Mouse (Mus musculus): ENCODE results near the gene Cyba. TPM values are rescaled to one million over a fixed set of nuclear protein-coding genes. Genes with fewer than 3 reads are reported as not detected.

Gene Cyba
- 118 and 120 TPM in 2 replicates for polyA plus RNA-seq (2015; fragmentation: Nextera tagmentation; extraction: Ambion mirVana)

DNA sequence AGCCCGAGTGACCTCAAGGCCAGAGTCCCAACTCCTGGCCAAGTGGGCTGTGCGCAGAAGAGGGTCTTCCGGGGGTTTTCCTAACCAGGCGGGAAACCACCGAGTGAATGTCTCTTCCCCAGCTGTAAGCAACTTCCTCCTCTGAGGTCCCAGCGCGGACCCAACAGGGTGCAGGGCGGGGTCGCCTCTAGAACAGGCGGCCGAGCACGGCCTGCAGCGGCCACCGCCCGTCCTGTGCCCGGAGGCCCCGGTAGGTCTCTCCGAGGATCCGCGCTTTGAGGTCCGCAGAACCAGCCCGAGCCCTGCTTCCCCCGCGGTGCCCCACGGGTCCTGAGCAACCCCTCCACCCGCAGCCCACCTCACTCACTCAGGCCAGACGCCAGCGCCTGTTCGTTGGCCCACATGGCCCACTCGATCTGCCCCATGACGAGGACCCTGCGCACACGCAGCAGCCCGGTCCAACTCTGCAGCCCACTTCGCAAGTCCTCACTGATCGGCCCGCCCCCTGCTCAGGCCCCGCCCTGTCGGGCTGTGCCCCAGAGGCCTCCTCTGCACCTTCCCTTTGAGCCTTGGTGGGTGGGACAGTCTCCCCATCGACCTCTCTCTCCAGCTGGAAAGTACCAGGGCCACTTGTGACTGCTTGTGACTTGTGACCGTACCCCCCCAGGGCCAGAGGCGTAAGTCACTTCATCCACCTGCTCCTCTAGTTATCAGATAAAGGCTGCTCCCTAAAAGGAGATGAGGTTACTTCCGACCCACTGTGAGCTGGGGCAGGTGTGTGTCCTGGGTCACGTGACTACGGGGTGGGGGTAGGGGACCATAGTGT is at the start of gene Cyba:
Cyba (minus strand) TSS at position 488 of the 826 bp plus-strand sequence.
- Histone ChIP-seq H3K36me3 (peaks cover 42% of the 10 kb centered on the region), H3K4me2 (peak within 1 kb of the TSS; percentile 93), H3K27ac (peak within 1 kb of the TSS; percentile 44), H3K4me3 (peak within 1 kb of the TSS; percentile 58), H3K9me3 (no peaks in the 10 kb centered on the region), H3K4me1 (peaks cover 19% of the 10 kb centered on the region), H3K27me3 (no peaks in the 10 kb centered on the region), H3K9ac (peak within 1 kb of the TSS; percentile 84)
- peak; percentile 61 for ATAC-seq (ENCODE audit: insufficient number of reproducible peaks, insufficient read depth, low FRiP score, low TSS enrichment, low read depth)
- 4% methylated on average over 45 of the region's 45 CpGs for WGBS

DNA sequence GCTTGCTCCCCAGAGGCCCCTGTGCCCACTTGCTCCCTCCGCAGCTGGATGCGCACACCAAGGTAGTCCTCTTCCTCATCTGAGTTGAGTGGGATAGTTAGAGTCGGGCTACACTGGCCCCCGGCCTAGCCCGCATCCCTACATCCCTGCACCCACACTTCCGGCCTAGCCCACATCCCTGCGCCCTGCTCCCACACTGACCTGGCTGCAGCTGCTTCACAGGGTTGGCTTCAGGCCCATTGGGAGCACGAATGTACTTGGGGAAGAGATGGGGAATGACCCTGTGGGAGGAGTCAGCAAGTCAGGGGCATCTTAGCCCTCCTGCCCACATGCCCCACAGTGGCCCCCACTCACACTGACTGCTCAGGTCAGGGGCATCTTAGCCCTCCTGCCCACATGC is 49.7 kb upstream of the Cyba start:
- H3K27me3 ChIP-seq: no peaks in the 10 kb centered on the region
- no peak overlapping the region for H3K27ac ChIP-seq
- H3K9me3 ChIP-seq: no peaks in the 10 kb centered on the region
- no peak overlapping the region for H3K4me2 ChIP-seq
- no peak for ATAC-seq (ENCODE audit: insufficient number of reproducible peaks, insufficient read depth, low FRiP score, low TSS enrichment, low read depth)
- H3K36me3 ChIP-seq: peaks cover 96% of the 10 kb centered on the region
- WGBS: 90% methylated on average over 8 of the region's 8 CpGs
- H3K4me3 ChIP-seq: no peak overlapping the region
- no peaks in the 10 kb centered on the region for H3K4me1 ChIP-seq
- no peak overlapping the region for H3K9ac ChIP-seq

DNA sequence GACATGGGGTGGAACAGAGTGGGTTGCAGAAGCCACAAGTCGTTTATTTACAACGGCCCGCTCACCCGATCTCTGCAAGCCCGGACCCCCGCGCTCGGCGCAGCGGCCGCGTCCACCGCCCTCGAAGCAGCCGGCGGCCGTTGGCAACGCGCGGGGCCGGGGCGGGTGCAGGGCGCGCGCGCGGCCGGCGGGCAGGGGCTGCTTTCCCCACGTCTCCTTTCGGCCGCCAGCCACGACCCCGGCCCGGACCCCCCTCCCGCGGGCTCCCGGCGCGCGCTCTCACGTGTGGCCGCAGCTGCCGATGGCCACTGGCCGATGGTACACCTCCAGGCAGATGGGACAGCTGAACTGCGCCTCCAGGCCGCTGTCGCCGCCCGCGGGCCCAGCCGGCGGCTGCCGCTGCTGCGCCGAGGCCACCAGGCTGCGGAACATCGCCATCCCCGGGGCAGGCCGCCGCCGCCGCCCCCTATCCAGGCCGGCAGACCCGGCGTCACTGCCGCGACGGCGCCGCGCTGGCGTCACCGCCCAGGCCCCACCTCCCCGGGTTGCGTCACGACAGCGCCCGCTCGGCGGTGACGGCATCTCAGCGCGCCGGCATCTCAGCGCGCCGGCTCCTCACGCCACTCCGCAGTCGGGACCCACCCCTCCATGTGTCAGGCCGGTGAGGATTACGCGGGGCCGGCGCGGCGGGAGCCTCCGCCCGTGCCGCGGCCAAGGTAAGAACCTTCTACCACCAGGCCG is 43.0 kb upstream of the Cyba start, which contains the start of the genes Rnf166 and Ctu2:
Rnf166 (minus strand) TSS at position 485 of the 741 bp plus-strand sequence.
Ctu2 (plus strand) TSS at position 564 of the 741 bp plus-strand sequence.
- under 1% methylated on average over 96 of the region's 103 CpGs for WGBS
- peaks cover 54% of the 10 kb centered on the region for H3K36me3 ChIP-seq

DNA sequence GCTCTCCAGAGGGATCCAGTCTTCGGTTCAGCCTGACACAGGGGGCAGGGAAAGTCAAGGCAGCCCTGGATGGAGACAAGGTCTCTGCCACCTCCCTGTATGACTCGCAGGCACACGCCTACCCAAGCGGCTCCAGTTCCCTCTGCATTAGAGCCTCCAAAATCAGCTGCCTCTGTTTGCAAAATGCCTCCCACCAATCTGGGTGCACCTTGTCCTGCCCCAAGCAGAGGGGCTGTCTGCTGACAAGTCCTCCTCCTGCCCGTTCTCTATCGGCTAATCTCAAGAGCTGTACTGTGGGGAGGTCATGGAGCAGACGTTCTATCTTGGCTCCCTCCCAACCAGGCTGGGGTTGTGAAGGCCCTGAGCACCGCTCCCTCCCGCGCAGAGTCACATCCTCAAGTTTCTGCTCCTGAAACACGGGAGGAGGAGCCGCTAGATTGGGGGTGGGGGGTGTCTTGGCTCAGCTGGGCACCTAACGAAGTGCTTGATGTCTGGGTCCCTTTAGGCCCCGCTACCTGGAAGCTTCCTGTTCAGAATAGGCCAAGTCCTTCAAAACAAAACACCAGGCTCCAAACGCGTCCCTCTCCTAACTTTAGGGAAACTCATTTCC is 42.3 kb upstream of the Cyba start:
- no peak for ATAC-seq (ENCODE audit: insufficient number of reproducible peaks, insufficient read depth, low FRiP score, low TSS enrichment, low read depth)
- Histone ChIP-seq H3K4me3 (peak overlapping the region; percentile 100), H3K9ac (peak overlapping the region; percentile 96), H3K36me3 (peaks cover 56% of the 10 kb centered on the region), H3K9me3 (no peaks in the 10 kb centered on the region), H3K4me1 (peaks cover 26% of the 10 kb centered on the region), H3K4me2 (peak overlapping the region; percentile 95), H3K27me3 (no peaks in the 10 kb centered on the region), H3K27ac (peak overlapping the region; percentile 81)
- 8% methylated on average over 16 of the region's 16 CpGs for WGBS

More for the DNA sequence above, 43.0 kb upstream of the Cyba start, which contains the start of the genes Rnf166 and Ctu2:
- Histone ChIP-seq H3K4me1 (peaks cover 26% of the 10 kb centered on the region), H3K4me2 (peak within 1 kb of the TSS; percentile 95), H3K27me3 (no peaks in the 10 kb centered on the region), H3K27ac (peak within 1 kb of the TSS; percentile 81), H3K9ac (peak within 1 kb of the TSS; percentile 96), H3K9me3 (no peaks in the 10 kb centered on the region), H3K4me3 (peak within 1 kb of the TSS; percentile 100)
- ATAC-seq (ENCODE audit: insufficient number of reproducible peaks, insufficient read depth, low FRiP score, low TSS enrichment, low read depth): peak; percentile 81

DNA sequence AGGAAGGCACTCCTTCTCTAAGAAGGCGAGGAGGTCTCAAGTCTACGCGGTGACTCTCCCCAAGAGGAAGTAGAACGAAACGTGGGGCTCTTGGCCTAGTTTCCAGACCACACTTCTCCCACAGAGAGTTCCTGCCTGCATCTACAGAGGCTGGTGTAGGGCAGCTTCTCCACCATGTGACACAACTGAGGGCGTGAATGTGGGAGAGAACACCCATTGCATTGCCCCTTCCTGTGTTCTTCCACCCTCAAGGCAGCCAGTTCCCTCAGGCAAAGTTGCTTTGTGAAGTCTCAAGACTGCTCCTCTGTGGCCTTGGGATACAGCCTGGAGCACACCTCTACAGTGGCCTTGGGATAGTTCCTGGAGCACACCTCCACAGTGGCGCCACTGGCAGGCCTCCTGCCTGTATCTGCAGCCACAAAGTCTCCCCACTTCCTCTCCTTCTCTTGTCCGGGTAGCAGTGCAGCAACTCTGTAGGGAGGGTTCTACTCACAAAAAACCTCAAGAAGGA is 41.2 kb upstream of the Cyba start:
- H3K9me3 ChIP-seq: no peaks in the 10 kb centered on the region
- peaks cover 26% of the 10 kb centered on the region for H3K4me1 ChIP-seq
- no peak for ATAC-seq (ENCODE audit: insufficient number of reproducible peaks, insufficient read depth, low FRiP score, low TSS enrichment, low read depth)
- H3K27me3 ChIP-seq: no peaks in the 10 kb centered on the region
- peak overlapping the region; percentile 100; the same call in 1 of the 2 replicates for H3K4me3 ChIP-seq
- H3K4me2 ChIP-seq: peak overlapping the region; percentile 95; the same call in 1 of the 2 replicates
- H3K36me3 ChIP-seq: peaks cover 53% of the 10 kb centered on the region
- no peak overlapping the region for H3K27ac ChIP-seq
- H3K9ac ChIP-seq: 0 out of 2 replicates have a peak overlapping the region, but pooled peaks have one; percentile 11
- 87% methylated on average over 8 of the region's 8 CpGs for WGBS

DNA sequence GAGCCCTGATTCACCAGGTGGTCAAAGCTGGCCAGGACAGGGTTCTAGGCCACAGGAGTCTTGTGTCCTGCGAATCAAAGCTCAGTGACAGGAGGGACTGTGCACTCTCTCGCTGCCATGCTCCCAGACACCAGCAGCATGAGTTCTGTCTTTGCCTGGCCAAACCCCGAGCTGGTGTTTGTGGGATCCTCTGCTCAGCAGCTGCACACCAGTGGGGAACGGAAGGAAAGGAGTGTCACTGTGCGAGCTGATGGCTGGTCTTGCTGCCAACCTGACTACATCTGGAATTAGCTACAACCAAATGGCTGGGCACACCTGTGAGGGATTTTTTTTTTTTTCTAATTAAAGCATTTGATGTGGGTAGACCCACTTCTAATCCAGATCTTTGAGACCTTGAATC is 38.0 kb upstream of the Cyba start:
- no peak overlapping the region for H3K9ac ChIP-seq
- H3K27ac ChIP-seq: no peak overlapping the region
- no peaks in the 10 kb centered on the region for H3K27me3 ChIP-seq
- no peak for ATAC-seq (ENCODE audit: insufficient number of reproducible peaks, insufficient read depth, low FRiP score, low TSS enrichment, low read depth)
- H3K9me3 ChIP-seq: no peaks in the 10 kb centered on the region
- H3K4me2 ChIP-seq: no peak overlapping the region
- 79% methylated on average over 5 of the region's 5 CpGs for WGBS
- no peak overlapping the region for H3K4me3 ChIP-seq
- H3K4me1 ChIP-seq: peaks cover 17% of the 10 kb centered on the region
- H3K36me3 ChIP-seq: peaks cover 71% of the 10 kb centered on the region

DNA sequence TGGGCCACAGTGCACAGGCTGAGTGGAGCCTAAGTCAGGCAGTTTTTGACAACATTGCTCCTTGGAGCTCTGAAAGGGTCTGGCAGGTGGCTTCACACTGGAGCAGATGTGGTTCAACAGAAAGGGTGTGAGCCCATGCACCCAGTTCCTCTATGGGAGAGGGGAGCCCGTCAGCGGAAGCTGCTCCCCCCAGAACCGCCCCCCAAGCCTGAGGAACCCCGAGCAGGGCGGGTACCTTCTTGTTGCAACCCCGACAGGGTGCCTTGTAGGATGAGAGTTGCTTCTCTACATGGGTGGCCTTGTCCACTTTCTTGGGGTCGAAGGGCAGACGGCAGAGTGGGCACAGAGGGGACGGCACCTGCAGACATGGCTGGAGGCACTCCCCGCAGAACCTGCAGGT is 37.2 kb upstream of the Cyba start:
- Histone ChIP-seq H3K4me3 (no peak overlapping the region), H3K36me3 (peaks cover 79% of the 10 kb centered on the region), H3K4me1 (peaks cover 14% of the 10 kb centered on the region), H3K27ac (no peak overlapping the region), H3K9me3 (no peaks in the 10 kb centered on the region), H3K4me2 (no peak overlapping the region), H3K9ac (no peak overlapping the region), H3K27me3 (no peaks in the 10 kb centered on the region)
- WGBS: 88% methylated on average over 10 of the region's 10 CpGs
- no peak for ATAC-seq (ENCODE audit: insufficient number of reproducible peaks, insufficient read depth, low FRiP score, low TSS enrichment, low read depth)

DNA sequence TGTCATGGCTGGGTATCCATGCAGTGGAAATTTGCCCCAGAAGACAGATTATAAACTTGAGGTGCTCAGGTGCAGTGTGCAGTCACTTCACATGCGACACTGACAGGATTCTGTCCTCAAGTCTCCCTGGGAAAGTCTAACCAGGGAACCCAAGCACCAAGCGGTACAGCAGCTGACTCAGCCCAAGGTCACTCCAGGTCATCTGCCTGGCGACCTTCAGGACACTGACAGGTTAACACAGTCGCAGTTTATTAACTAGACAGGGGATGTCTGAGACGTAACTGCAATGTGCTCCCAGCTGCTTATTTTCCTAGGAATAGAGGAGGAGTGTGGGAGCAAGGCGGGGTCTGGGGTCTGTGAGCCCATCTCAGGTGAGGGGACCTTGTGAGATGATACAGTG is 36.7 kb upstream of the Cyba start:
- no peak for ATAC-seq (ENCODE audit: insufficient number of reproducible peaks, insufficient read depth, low FRiP score, low TSS enrichment, low read depth)
- WGBS: 77% methylated on average over 6 of the region's 6 CpGs
- peaks cover 9% of the 10 kb centered on the region for H3K4me1 ChIP-seq
- H3K27me3 ChIP-seq: no peaks in the 10 kb centered on the region
- no peak overlapping the region for H3K4me3 ChIP-seq
- H3K36me3 ChIP-seq: peaks cover 81% of the 10 kb centered on the region
- H3K9me3 ChIP-seq: no peaks in the 10 kb centered on the region
- H3K27ac ChIP-seq: no peak overlapping the region
- H3K9ac ChIP-seq: no peak overlapping the region
- H3K4me2 ChIP-seq: no peak overlapping the region

DNA sequence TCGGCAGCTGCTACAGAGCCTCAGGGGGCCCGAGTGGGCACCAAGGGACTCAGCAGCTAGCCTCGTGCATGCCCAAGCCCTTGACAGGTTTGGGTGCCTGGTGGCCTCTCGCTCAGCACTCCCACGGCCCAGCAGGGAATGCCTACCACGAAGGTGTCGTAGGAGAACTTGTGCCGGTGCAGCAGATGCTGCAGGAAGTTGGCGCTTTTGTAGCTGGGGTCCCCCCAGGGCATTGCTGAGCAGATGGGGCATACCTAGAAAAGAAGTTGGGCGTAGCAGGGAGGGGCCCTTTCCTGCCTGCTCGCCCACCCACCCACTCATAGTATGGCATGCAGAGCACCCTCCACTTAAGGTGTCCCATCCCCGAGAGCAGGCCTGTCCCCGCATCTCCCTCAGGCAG is 35.1 kb upstream of the Cyba start:
- no peak for ATAC-seq (ENCODE audit: insufficient number of reproducible peaks, insufficient read depth, low FRiP score, low TSS enrichment, low read depth)
- H3K4me2 ChIP-seq: no peak overlapping the region
- 88% methylated on average over 13 of the region's 13 CpGs for WGBS
- no peak overlapping the region for H3K9ac ChIP-seq
- H3K36me3 ChIP-seq: peaks cover 68% of the 10 kb centered on the region
- H3K4me3 ChIP-seq: no peak overlapping the region
- H3K4me1 ChIP-seq: peaks cover 5% of the 10 kb centered on the region; the same call in 1 of the 2 replicates
- H3K9me3 ChIP-seq: no peaks in the 10 kb centered on the region
- H3K27me3 ChIP-seq: peaks cover 4% of the 10 kb centered on the region
- H3K27ac ChIP-seq: no peak overlapping the region

DNA sequence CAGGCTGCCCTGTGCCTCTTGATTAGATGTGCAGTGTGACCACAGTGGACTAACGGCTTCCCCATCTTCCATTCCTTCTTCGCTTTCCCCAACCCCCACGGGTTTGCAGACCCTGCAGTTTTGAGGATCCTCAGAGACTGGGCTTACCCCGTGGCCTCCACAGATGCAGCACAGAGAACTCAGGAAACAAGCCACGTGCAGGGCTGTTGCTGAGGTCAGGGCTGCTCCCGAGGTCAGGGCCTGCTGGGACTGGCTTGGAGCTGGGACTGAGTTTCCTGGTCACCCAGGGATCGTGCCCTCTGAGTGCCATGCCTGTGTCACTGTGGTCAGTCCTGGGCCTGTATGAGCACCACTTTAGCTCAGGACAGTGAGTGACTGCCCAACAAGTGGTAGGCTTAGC is 32.3 kb upstream of the Cyba start:
- Histone ChIP-seq H3K36me3 (peaks cover 50% of the 10 kb centered on the region), H3K27me3 (peaks cover 33% of the 10 kb centered on the region), H3K4me2 (no peak overlapping the region), H3K27ac (no peak overlapping the region), H3K4me1 (peaks cover 22% of the 10 kb centered on the region), H3K9me3 (no peaks in the 10 kb centered on the region), H3K4me3 (no peak overlapping the region), H3K9ac (no peak overlapping the region)
- no peak for ATAC-seq (ENCODE audit: insufficient number of reproducible peaks, insufficient read depth, low FRiP score, low TSS enrichment, low read depth)
- WGBS: 70% methylated on average over 7 of the region's 7 CpGs

Measured in embryonic facial prominence, embryonic 13.5 days (tissue).